Mouse (Mus musculus) embryonic fibroblast, embryonic 13.5 days (primary cell): Measurements from ENCODE around the gene Ptges2. TPM values are rescaled to one million over a fixed set of nuclear protein-coding genes. Genes with fewer than 3 reads are reported as not detected.

Experiments used
- H3K27ac ChIP-seq: 2 replicates; pipeline ENCODE4 v1.5.1; 2012; ENCODE audit warnings: low read length, control low read depth, inconsistent platforms; ENCODE audit not compliant: insufficient read depth
- H3K4me1 ChIP-seq: 2 replicates; pipeline ENCODE4 v1.6.1; 2011; ENCODE audit warnings: low read length; ENCODE audit not compliant: control insufficient read depth, insufficient read depth
- H3K4me3 ChIP-seq: 2 replicates; pipeline ENCODE4 v1.5.1; 2011; ENCODE audit warnings: mild to moderate bottlenecking, control low read depth, low read length; ENCODE audit not compliant: insufficient read depth
- CTCF ChIP-seq: IDR thresholded peaks from 2 replicates; pipeline ENCODE4 v1.5.1; 2011; ENCODE audit warnings: mild to moderate bottlenecking, control low read depth, low read length, moderate library complexity, borderline replicate concordance; ENCODE audit not compliant: insufficient read depth
- POLR2A ChIP-seq: IDR thresholded peaks from 2 replicates; pipeline ENCODE4 v1.6.1; 2011; ENCODE audit warnings: low read depth, mild to moderate bottlenecking, control low read depth, low read length, moderate library complexity
- polyA plus RNA-seq: library from polyadenylated mRNA; stranded (reverse); fragments of >200 nt; gene quantifications from 2 replicates; pipeline ENCODE4 v1.2.4, GENCODE M21; 2011; ENCODE audit warnings: low read depth; ENCODE audit not compliant: missing spikeins, insufficient read length

Ptges2 gene
- polyA plus RNA-seq, 1 experiment, result 14.3 TPM

DNA sequence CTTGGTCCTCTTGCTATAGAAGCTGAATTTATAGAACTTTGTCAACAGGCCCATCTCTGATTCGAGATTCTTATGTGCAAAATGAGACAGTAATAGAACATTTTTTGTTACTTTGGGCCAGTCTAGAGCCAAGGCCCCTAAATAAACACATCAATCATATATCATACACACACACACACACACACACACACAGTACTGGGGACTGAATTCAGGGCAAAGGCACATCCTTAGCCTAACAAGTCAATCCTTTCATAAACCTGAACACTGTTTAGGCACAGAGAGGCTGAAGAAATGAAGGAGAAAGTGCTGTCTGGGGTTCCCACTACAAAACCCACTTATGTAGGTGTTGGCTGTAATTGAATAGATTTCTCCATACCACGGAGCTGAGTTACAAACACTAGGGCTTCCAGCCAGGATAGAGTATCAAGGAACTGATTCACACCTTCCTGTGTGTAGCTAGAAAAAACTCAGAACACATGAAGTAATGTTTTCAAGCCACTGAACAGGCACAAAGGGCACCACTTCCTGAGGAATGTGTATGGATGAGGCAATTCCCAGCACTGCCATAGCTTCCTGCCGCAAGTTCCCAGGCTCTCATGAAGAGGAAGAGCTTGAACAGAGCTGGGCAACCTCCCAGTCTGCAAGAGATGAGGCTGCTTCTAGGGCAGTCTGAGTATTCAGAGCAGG is 41.1 kb downstream of the Ptges2 start:
- no peak for TF ChIP-seq POLR2A
- TF ChIP-seq CTCF, result no peak
- peak overlapping the region; percentile 77 for H3K27ac ChIP-seq
- H3K4me3 ChIP-seq, result no peak overlapping the region
- peaks cover 13% of the 10 kb centered on the region for H3K4me1 ChIP-seq

DNA sequence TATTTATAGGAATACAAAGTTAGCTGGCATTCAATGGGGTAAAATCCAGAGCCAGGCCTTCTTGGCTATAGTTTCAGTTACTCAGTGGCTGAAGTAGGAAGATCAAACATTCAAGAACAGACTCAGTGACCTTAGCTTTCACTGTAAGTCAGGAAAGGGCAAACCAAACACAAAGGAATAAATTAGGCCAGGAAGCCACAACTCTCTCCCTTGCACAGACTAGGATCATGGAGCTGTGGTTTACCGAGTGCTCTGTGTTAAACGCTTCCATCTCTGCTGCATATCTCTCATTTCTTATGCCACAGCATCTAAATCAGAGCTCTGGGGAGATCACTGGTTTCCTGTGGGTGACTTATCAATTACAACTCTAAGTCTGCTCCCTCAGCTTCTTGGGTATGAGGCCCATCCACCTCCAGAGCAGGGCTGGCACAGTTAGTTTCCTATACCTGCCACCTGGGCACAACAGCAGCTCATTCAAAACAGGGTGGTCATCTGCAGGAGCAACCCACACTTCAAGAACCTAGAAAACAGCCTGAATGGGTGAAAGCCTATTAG is 42.0 kb downstream of the Ptges2 start:
- H3K27ac ChIP-seq, result peak overlapping the region; percentile 77
- peaks cover 13% of the 10 kb centered on the region for H3K4me1 ChIP-seq
- TF ChIP-seq CTCF (no peak), POLR2A (no peak)
- H3K4me3 ChIP-seq, result no peak overlapping the region

DNA sequence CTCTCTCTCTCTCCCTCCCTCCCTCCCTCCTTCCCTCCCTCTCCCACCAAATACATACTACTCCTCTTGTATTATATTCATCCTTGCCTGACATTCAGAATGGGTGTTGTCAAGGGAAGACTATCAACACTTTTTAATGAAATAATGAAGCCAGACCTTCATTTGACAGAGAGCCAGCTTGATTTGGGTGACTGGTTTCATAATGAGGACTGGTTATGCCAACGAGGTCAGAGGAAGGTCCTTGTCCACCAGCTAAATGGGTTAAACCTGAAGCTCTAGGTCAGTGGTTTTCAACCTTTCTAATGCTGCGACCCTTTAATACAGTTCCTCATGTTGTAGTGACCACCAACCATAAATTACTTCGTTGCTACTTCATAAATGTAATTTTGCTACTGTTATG is 43.0 kb downstream of the Ptges2 start:
- H3K27ac ChIP-seq, result no peak overlapping the region
- H3K4me3 ChIP-seq, result no peak overlapping the region
- TF ChIP-seq POLR2A (no peak), CTCF (no peak)
- peaks cover 13% of the 10 kb centered on the region for H3K4me1 ChIP-seq

DNA sequence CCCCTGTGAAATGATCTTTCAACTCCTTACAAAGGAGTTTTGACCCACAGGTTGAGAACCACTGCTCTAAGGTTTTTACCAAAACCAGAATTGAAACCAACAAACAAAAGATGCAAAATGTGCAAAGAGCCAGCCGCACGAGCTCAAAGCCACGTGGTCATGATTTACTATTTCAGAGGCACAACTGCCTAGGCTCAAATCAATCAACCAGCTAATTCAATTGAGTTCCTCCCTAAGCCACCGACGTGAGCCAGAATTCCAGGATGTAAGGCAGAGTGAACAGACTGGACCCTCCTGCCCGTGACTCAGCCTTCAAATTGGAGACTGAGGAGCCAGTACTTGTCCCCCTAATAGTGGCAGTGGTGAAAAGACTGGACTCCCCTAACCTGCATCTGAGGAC is 43.5 kb downstream of the Ptges2 start:
- H3K27ac ChIP-seq, result no peak overlapping the region
- peaks cover 13% of the 10 kb centered on the region for H3K4me1 ChIP-seq
- no peak overlapping the region for H3K4me3 ChIP-seq
- TF ChIP-seq POLR2A (no peak), CTCF (no peak)

DNA sequence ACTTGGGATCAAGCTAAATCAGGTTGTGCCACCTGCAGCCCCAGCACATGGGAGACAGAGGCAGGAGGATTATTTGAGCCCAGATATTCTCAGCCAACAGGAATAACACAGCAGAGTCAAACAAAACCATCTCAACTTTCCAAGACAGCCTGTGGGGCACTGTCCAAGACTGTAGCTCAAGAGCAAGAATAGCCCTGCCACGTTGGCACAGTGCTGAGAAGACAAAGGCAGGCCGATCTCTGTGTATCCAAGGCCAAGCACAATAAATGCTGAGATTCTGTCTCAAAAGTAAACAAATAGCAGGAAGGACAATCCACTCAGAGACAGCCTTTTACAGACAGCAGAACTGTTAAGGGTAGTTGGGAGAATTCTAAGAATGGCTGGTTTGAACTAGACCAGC is 44.5 kb downstream of the Ptges2 start:
- Histone ChIP-seq H3K27ac (no peak overlapping the region), H3K4me3 (no peak overlapping the region), H3K4me1 (peaks cover 13% of the 10 kb centered on the region)
- TF ChIP-seq POLR2A, result no peak
- TF ChIP-seq CTCF, result no peak

DNA sequence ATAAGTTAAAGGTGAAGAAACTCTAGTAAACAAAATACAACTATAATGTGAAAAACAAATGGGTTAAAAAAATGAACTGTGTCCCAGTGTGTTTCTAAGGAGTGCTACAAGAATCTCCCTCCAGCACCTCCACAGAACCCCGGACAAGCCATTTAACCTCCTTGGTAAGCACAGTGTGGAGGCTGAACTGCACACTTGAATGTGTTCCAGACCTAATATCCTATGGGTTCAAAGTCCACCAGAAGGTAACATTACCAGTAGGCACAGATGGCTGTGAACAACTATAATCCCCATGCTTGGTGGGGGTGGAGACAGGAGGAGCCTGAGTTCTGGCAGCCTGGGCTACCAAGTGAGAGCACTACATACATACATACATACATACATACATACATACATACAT is 44.9 kb downstream of the Ptges2 start:
- H3K27ac ChIP-seq, result no peak overlapping the region
- peaks cover 13% of the 10 kb centered on the region for H3K4me1 ChIP-seq
- no peak overlapping the region for H3K4me3 ChIP-seq
- TF ChIP-seq CTCF (no peak), POLR2A (no peak)

DNA sequence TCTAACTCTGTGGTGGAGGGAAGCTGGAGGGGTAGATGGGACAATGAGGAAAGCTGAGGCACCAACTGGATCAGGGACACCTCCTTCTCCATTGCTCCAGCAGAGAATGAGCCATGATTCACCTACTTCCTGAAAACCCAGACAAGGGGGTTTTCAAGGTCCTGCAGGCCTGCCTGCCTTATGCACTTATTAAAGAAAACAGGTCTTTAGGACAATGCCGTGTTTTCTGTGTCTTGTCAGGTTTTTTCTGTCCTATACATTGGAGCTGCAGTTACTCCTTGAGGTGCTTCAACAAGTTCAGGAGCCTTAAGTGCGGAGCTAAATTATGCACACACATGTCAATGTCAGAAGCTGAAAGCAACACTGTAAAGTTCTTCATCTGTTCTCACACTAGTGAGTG is 45.9 kb downstream of the Ptges2 start:
- Histone ChIP-seq H3K4me3 (no peak overlapping the region), H3K27ac (no peak overlapping the region), H3K4me1 (peaks cover 13% of the 10 kb centered on the region)
- TF ChIP-seq POLR2A (no peak), CTCF (no peak)

DNA sequence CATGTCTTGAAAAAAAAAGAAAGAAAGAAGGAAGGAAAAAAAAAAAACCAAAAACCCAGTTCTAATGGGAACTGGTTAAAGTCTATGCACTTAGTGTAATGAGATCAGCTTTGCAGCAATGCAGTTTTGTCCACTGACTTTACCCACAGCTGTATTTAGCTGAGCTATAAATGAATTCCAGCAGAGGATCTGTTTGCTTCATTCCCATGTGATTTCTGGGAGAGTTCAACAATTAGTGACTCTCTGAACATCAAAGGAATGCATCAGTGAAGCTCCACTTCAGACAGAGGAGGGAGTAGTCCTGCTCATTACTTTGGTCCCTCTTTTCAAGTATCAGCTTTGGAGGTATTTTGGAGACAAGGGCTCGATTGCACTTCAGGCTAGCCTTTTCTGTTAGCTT is 49.8 kb downstream of the Ptges2 start:
- Histone ChIP-seq H3K4me3 (no peak overlapping the region), H3K27ac (no peak overlapping the region), H3K4me1 (peaks cover 3% of the 10 kb centered on the region; the same call in 1 of the 2 replicates)
- TF ChIP-seq POLR2A (no peak), CTCF (no peak)

DNA sequence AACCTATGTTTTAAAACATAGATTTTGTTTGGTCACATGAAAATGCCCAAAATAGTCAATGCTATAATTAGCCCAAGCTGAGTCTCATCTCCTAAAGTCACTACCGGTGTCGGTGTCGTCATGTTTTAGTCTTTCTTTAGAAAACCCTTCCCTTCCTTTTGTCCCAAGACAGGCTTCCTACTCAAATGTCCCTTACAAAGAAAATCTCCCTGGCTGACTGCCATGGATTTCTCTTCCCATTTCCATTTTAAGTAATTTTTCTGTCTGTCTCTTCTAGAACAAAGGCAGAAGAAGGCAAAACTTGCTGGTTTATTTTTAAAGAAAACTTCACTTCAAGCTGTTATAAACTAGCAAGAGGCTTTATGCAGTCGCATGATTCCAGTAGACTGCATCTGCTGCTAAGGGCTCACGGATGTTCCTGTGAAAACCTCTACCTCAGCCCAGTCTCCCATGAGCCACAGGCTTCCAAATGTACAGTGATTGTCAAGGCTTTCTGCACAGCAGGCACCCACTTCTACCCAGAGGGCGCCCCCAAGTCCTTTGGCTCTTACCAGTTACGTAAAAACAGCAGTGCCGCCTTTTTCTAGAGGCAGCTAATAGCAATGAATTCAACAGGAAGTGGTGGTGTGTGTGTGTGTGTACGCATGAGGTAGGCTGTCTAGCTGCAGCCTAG is 51.7 kb downstream of the Ptges2 start:
- peaks cover 3% of the 10 kb centered on the region; the same call in 1 of the 2 replicates for H3K4me1 ChIP-seq

DNA sequence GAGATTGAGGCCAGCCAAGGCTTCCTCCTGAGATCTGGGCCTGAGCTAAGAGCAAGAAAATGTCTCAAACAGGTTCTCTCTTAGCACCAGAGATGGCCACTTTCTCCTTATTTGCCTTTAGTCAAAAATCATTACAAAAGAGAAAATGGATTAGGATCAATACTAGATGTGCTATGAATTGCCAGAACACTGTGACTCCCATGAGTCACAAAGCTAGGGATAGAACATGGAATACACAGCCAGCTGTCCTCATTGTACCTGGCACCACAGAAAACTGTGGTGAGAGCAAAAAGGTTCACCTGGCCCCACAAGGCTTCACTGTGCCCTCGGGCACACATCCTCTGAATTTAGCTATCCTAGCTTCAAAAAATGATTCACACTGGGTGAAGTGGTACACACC is 52.8 kb downstream of the Ptges2 start:
- peaks cover 3% of the 10 kb centered on the region; the same call in 1 of the 2 replicates for H3K4me1 ChIP-seq
- no peak overlapping the region for H3K27ac ChIP-seq
- H3K4me3 ChIP-seq, result no peak overlapping the region
- TF ChIP-seq POLR2A (no peak), CTCF (no peak)

More for the DNA sequence above, 51.7 kb downstream of the Ptges2 start:
- H3K27ac ChIP-seq, result peak overlapping the region; percentile 29; the same call in 1 of the 2 replicates
- TF ChIP-seq POLR2A (no peak), CTCF (no peak)
- no peak overlapping the region for H3K4me3 ChIP-seq
